Mouse (Mus musculus) urinary bladder, postnatal 10 days (tissue): ENCODE results near the gene Crisp2.
"Not testable (repeated sequence)": the region's sequence is repeated elsewhere in the genome, so short reads cannot be mapped to it uniquely, and the experiment has no call there.

Experiments
- DNase-seq: peaks from one replicate; pipeline ENCODE4 v3.0.0; 2022; ENCODE audit warnings: low spot score

Gene Crisp2

DNA sequence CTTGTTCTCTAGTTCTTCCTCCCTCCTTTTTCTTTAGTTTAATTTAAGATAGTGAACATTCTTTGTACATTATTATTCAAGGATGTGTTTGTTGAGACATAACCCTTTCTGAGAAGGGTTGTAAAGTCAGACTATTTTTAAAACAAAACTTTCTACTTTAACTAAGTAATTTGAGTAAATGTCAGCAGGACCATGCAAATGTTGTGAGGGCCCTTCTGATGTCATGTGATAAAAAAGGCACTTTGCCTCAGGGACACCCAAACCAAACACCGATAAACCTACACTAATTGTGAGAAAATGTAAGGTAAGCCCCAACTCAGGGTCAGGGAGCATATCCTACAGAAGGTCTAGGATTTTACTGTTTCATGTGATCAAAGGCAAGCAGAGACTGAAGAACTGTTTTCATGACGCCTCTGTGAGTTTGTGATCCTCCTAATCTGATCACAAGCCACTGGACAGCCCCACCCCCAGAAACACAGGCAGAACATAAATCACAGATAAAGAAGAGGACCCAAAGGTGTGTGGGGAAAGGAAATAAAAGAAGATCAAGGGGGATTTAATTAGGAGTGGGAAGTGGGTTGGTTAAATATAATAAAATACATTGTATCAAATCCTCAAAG, at the start of gene Crisp2:
Gene Crisp2 (minus strand): TSS at position 51 of the 620 bp plus-strand sequence.
- DNase-seq, result no peak

DNA sequence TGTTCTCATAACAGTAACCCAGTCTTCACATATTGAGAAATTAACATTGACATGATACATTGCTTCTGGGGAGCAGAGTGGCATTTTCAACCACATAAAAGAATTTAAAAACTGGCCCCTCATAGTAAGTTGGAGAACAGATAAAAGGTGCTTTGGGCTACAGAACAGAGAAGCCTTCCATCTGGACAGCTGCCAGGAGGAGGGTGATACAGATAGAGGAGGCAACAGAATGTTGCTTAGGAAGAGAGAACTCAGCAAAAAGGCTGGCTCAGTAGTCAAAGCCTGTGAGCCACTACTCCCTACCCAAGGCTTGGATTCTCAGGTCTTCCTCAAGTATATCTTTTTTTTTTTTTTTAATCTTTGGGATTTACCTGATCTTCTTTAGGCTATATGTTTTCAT, 48.3 kb upstream of the Crisp2 start:
- no peak for DNase-seq

DNA sequence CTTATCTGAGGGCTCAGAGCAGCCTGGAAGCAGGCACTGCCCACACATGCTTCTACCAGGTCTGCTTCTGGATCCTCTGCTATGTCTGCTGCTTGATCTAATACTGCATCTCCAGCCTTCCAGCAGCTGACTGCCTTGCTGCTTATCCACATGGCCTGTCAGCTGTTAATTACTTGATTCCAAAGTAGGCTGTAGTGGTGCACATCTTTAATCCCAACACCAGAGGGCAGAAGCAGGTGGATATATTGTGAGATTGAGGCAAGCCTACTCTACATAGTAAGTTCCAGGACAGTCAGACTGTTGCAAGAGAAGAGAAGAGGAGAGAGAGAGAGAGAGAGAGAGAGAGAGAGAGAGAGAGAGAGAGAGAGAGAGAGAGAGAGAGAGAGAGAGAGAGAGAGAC, 30.5 kb upstream of the Crisp2 start:
- no peak for DNase-seq

DNA sequence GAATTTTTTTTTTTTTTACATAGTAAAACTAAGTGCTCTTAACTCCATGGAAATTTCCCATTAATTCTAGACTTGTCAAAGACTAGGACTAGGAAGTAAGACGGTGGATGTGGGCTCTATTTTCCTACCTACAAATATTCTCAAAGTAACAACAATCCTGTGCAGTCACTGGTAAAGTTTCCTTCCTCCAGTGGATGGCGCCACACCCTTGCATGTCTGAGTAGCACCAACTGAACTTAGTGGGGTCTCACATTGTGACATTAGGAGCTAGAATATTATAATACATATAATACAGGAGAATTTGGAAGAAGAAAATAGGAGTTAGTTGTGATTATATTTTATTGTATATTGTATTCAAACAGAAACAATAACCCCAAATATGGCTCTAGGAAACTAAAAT, 25.1 kb upstream of the Crisp2 start:
- DNase-seq, result no peak

DNA sequence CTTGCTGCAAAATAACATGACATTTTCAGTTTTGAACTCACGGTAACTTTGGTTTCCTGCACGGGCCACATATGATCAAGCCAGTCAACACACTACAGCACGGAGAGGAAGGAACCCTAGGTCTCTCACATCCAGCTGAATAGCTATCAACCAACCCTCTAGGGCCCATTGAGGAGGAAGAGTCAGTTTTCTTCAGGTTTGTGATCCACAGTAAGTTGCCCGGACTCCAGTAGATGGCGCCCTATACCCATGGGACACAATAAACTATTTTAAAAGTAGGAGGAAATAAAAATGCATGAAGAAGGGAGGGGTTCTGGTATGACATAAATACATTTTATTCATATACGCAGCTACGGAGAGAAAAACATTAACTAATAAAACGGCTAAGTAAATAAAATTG, 17.7 kb upstream of the Crisp2 start:
- no peak for DNase-seq

DNA sequence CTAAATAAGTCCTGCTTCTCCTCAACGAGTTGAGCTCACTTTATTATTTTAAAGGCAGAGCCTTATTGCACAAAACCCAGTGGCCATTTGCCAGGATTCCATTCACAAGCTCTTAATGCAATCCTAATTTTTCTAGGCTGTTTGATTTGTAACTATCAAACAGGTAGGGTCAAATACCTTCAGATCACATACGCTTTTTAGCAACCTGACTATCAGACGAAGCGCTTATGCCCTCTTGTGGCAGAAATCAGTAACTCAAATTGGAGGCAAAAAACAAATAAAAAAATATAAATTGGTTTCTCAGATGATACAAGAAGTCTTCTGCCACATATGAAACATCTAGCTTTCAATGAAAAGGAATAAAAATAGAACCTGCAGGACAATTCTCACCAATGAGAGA, 17.0 kb upstream of the Crisp2 start:
- DNase-seq, result no peak

DNA sequence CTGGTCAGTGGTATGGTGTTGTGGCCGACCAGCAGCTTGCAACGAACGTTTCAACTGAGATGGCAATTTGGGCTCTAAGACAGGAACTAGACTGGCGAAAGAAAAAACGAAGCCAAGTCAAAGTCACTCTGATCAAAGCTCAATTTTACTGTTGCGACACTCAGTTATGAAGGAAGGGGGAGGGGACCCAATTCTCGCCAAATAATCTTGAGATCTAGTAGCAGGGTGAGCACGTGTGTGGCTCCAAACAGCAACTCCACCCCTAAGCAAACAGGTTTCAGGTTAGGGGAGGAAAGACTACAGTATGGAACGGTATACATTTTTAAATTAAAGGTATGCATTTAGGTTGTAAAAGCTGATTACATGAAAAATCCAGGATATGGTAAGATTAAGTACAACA, 14.7 kb upstream of the Crisp2 start:
- DNase-seq, result no peak

DNA sequence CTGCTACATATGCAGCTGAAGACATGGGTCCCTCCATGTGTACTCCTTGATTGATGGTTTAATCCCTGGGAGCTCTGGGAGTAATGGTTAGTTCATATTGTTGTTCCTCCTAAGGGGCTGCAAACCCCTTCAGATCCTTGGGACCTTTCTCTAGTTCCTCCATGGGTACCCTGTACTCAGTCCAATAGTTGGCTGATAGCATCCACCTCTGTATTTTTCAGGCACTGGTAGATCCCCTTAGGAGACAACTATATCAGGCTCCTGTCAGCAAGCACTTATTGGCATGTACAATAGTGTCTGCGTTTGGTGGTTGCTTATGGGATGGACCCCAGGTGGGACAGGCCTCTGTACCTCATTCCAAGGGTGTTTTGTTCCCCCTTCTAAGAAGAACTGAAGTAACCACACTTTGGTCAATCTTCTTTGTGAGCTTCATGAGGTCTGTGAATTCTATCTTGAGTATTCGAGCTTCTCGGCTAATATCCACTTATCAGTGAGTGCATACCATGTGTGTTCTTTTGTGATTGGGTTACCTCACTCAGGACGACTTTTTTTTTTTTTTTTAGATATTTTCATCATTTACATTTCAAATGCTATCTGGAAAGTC, 10.6 kb upstream of the Crisp2 start:
- no peak for DNase-seq

DNA sequence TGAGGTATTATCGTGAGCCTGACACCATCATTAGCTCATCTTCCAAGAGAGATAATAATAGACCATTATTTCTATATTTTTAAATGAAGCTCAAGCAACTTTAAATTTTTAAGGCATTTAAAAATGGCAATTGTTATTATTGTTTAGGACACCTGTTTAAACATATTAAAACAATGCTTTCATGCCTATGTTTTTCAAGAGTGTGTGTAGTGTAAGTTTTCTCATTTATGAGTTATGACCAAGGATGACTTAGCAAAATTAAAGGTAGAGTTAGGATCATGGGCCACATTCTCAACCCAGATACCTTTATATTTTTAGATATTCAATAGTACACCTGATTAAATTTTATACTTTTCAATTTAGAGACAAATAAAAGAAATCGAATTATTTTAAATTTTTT, 5.5 kb upstream of the Crisp2 start:
- DNase-seq, result no peak

DNA sequence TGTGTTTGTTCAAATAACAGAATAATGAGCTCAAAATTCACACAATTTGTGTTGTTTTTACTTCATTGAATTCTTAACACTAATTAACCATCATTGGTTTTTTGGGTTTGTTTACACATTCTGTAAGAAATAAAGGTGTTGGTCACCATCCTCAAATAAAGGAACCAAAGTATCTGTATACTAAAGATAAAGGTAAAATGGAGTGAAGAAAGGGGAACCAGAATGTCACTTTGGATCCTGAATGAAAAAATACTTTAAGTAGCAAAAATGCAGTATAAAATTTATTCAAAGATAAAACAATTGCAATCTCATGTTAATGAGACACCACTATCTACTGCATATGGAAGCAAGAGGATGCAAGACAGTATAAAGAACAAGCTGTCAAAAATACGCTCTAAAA, 4.8 kb upstream of the Crisp2 start:
- no peak for DNase-seq

DNA sequence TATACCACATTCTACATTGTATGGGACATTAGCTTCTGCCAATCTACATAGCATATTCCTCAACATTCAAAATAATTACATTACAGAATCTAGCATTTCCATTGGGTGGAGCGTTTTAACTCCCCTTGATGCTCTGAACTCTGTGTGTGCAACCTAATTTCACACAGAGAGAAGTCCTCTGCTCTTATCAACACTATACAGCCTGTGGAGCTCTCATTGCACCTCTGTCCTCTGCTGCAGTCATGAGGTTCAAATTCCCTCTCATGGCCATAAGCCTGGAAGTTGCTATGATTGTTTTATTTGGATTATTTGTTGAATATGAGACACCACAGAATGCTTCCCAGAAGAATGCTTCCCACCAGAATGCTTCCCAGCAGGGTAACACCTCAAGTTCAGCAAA, 4.1 kb upstream of the Crisp2 start, which contains the start of gene Rhag:
Gene Rhag (plus strand): TSS at position 193 of the 400 bp plus-strand sequence.
- no peak for DNase-seq

DNA sequence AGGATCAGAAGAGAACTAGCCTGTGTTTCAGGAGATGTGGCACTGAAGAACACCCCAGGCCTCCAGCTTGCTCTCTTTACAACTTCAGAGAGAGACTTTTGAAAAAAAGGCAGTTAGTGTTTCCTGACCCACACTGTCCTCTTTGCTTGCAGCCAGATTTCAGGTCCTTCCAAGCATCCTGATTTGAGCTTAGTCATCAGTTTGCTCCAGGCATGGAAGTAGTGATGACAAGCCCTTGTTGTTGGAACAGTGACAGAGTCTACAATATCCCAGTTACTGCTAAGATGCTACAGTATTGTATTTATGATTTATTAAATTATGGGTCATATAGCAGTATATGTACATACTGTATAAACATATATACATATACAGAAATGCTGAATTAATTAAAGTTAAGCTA, 1.3 kb upstream of the Crisp2 start:
- no peak for DNase-seq

DNA sequence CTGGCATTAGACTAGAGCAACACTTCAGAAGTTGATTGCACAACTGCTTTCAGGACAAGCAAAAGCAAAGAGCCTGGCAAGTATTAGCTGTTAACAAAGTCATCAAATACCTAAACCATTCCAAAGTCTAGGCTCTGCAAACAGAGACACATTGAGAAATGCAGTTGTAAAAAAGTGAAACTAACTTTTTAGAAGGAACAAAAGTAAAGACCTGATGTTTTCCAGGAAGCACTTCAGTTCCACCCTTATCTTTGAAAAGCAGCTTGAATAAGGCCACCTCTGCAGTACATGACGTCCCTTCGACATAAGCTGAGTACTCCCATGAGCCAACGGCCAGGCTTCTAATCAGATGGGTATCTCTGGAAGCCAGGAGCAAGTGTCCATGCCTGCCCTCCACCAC, 253 bp downstream of the Crisp2 start:
- no peak for DNase-seq

DNA sequence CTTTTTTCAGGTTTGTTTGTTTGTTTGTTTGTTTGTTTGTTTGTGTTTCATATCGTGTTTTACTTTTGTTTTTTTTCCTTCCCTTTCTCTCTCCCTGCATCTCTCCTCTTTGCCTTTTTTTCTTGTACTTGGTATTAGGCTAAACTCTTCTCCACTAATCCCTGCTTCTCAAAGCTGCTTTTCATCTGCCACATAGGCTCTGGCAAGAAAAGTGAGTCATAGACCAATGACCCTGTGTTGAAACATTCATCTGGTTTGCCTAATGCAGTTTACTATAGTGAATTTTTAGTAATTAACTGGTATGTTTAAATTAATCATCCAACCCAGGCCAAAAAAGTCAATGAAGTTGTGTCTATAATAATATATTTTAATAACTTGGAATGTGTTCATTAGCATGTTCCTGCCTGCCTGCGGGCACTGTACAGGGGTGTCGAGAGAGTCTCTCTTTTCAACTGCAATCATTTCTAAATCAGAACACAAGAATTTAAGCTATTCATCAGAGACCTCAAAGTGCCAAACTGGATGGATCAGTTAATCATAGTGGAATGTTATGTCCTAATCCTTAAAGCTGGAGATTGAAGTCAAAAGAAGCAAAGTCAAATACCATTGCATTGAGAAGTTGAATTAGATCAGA, 4.0 kb downstream of the Crisp2 start:
- DNase-seq, result no peak

DNA sequence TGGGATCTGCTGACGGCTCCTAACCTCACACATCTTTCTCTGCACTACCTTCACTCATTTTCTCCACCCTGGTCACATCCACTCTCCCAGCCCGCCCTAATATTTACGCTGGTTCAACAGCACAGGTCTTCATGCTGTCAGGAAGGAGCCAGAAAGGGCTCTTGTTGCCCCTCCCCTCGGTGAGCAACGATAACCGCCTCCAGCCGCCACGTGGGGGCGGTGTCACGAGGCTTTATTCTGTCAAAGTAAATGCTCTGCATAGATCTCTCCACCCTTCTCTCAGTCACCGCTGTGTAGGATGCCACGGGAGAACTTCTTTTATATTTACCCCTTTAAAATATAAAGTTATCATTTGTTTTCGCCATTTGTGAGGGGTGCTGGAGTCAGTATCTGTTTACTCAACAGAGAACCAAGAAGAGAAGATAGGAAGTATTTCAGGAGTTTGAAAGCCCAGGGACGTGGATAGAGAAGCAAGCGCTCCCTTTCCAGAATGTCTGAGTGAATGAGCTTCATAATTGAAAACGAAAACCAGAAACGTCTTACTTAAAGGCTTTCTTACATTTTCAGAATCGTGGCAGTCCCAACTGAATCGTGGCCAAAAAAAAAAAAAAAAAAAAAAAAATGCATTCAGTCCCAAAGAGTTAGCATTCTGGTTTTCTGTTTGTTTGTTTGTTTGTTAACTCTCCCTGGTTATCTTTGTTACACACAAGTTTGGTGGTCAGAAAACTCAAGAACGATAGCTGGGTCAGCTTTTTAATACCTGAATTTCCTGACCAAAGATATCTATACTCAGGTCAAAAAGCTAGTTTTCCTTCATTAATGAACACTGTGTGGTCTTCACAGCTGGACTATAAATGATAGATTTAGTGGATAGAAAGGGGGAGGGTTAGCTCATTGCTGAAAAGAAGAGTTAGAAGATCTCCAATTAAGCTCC, 12.6 kb downstream of the Crisp2 start:
- DNase-seq, result no peak

DNA sequence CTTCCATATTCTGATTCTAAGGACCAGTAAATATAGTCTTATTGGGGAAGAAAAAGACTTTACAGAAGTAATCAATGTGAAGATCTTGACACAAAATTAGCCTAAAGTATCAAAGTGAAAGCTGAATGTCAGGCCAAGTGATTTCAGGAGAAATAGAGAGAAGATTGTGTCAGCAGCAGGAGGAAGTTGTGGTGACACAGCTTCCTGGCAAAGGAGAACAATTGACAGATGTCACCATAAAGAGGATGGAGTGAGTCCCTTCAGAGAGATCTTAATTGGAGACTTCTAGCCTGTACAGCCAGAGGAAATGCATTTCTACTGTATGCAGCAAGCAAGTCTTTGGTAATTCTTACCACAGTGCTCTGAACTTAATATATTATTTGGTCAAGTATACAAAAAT, 16.9 kb downstream of the Crisp2 start:
- no peak for DNase-seq

DNA sequence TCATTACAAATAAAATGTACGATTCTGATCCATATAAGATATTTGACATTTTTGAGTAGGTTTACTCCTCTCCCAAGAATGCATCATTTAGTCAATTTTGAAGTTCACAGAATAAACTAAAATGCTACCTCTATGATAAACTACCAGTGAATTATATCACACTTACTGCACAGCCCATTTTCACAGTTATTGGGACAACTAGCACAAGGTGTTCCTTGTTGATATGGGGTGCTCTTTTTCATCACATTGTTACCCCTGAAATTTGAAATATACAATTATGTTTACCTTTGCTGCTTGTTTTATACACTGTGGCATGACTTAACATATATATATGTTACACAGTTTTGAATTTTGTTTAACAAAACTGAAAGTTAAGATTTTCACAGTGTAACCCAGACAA, 39.7 kb downstream of the Crisp2 start:
- no peak for DNase-seq

DNA sequence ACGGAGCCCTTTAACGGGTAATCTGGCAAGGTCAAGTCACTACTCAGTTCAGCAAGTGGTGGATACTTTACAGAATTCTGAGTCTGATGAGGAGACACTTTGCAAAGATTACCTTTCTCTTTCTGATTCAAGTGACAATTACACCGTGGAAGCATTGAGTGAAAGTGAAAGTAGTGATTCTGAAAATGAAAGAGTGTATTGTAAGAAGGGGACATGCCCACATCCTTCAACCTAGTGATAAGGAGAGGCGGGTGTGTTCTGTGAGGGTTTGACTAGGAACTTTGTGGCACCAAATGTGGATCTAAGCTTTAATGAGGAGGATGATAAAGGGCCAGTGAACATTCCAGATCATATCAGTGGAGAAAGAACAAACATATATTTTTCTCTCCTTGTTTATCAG, 43.1 kb downstream of the Crisp2 start:
- no peak for DNase-seq

DNA sequence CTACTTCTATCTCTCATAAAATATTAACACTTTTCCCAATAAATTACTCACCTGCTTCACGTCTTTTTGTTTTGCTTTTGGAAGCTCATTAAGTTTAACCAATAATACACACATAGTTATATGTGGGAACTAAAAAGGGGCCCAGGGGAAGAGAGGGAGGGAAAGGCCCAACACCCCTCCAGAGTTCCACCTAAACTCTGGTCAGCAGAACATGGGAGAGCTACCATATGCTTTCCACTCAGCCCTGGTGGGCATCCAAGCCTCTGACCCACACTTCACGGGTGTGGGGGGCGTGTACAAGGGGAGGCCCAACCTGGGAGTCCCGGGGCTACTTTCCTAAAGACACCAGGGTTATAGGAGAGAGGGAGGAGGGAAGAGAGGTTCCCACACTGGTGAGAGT, 75.1 kb downstream of the Crisp2 start:
- DNase-seq, result no peak

DNA sequence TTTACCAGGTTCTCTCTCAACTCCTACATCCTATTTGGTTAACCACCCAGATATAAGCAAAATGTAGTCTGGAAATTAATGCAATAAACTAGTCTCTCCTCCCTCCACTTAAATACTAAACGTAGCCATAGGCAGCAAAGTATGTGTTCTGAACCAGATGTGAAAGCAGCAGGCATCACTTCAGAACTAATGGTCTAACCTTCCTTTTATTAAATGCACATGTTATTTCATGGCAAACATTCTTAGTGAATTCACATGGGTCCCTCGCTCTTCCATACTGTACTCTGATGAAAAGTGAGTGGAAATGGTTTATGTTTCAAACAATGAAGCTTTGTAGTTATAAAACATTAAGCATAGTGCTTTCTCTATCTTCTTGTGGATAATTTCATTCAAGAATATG, 75.5 kb downstream of the Crisp2 start:
- DNase-seq, result no peak

DNA sequence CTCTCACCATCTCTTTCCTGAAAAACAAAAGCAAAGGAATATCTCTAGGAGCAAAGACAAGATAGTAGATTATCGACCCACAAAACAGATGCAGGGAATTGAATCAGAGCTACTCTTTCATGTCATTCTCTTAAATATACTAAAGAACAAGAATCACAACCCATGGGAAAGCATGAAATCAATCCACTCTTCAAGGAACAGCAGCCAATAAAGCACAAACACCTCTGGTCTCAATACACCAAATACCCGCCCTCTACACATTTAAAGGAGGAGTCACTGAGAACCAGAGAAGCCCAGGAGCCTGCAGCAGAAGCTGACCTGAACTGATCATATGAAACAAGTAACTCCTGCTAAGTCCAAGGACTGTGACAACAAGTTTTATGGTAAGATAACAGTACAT, 80.0 kb downstream of the Crisp2 start, which contains the start of gene Esp1:
Gene Esp1 (plus strand): TSS at position 301 of the 400 bp plus-strand sequence.
- no peak for DNase-seq

DNA sequence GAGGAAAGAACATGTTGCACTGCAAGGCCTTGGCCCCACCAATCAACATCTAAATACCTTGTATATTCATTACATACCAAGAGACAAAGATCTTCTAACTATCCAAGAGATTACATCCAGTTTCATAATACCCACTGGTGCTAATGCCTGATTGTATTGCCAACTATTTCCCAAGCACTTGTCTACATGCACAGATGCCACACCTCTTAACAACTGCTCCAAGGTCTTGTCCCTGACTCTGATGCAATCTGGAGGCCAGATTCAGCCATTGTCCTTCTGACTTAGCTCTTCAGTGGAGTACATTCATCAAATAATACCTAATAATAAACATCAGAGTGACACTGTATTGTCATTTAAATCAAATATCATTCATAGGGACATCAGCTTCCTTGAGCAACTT, 89.7 kb downstream of the Crisp2 start:
- DNase-seq, result not testable (repeated sequence)

DNA sequence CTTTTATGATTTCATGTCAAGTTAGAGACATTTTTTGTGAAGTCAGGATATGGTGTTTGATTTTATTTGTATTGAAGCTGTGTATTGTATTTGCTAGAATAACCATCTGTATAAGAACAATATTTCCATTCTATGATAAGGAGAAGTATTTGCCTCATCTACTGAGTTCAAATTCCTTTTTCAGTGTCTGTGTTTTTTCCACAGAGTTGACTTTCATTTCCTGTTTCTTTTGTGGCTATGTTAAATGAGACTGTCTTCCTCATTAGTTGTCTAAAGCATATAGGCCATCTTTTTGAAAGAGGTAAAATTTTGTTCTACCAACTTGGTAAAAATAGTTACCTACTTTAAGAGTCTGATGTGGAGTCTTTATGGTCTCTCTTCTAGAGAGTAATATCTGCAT, 90.5 kb downstream of the Crisp2 start:
- DNase-seq, result no peak
